Mouse (Mus musculus) left cerebral cortex, postnatal 36 days (tissue): ENCODE results near the gene Gpr135. TPM values are rescaled to one million over a fixed set of nuclear protein-coding genes. Genes with fewer than 3 reads are reported as not detected.

ENCODE experiments used
- DNase-seq, 2 experiments: peaks; one replicate each; pipeline ENCODE4 v3.0.0; 2021 to 2022; ENCODE audit warnings: low spot score in 2 of 2, mixed read lengths in 1 of 2
- intact Hi-C: fragments of 180-260 bp; cut with DNase I; formaldehyde crosslinking; loops from one replicate; pipeline ENCODE4 v1.15.1; 2025
- total RNA-seq, 2 experiments: library from RNA; stranded (reverse); gene quantifications; 2 replicates each; pipeline ENCODE4 v1.2.3; 2021

Gene Gpr135
- 10 to 100 TPM; 12.1 to 14.6 TPM for total RNA-seq

- DNase-seq = peak; percentile 90
- intact Hi-C loops = loop anchor here (2.0 kb wide), 1 partner anchor 14 kb away; the partner anchor contains the start of genes Jkamp and L3hypdh
These were observed at the start of gene Gpr135 for GRCm38 (mm10) chr12:72070327-72071269. Gene Gpr135, minus strand, starts transcription at chr12:72071125.

- DNase-seq = no peak
- intact Hi-C loops = no loop called here
These were observed 44.9 kb upstream of the Gpr135 start for GRCm38 (mm10) chr12:72115686-72116345.

GRCm38 (mm10) chr12:72115126-72115525 lies 44.2 kb upstream of the Gpr135 start:
- no peak for DNase-seq
- intact Hi-C loops = no loop called here

GRCm38 (mm10) chr12:72104525-72105281 lies 33.8 kb upstream of the Gpr135 start:
- peak; percentile 35 to 50 for DNase-seq
- intact Hi-C loops = loop anchor here (2.0 to 10.0 kb wide), 4 partner anchors 133 to 548 kb away; no protein-coding TSS in a partner anchor

GRCm38 (mm10) chr12:72104027-72104426 lies 33.1 kb upstream of the Gpr135 start:
- intact Hi-C loops = loop anchor here (2.0 to 10.0 kb wide), 4 partner anchors 133 to 548 kb away; no protein-coding TSS in a partner anchor
- DNase-seq = no peak

GRCm38 (mm10) chr12:72102776-72103175 lies 31.9 kb upstream of the Gpr135 start:
- intact Hi-C loops = loop anchor here (5.0 to 10.0 kb wide), 3 partner anchors 135 to 550 kb away; no protein-coding TSS in a partner anchor
- DNase-seq = no peak

GRCm38 (mm10) chr12:72096966-72097365 lies 26.0 kb upstream of the Gpr135 start:
- intact Hi-C loops = no loop called here
- DNase-seq = no peak

- intact Hi-C loops = loop anchor here (5.0 kb wide), 2 partner anchors 147 to 672 kb away; no protein-coding TSS in a partner anchor
- no peak for DNase-seq
These were observed 18.9 kb upstream of the Gpr135 start for GRCm38 (mm10) chr12:72089802-72090201.

- peak in 1 of 2 experiments; percentile 14 for DNase-seq
- intact Hi-C loops = loop anchor here (5.0 kb wide), 2 partner anchors 151 to 676 kb away; no protein-coding TSS in a partner anchor
These were observed 15.4 kb upstream of the Gpr135 start for GRCm38 (mm10) chr12:72086166-72086825.

- peak; percentile 97 for DNase-seq
- intact Hi-C loops = loop anchor here (2.0 to 5.0 kb wide), 3 partner anchors 15 to 677 kb away; partner anchors contain the start of gene Gpr135
These were observed 14.6 kb upstream of the Gpr135 start, which contains the start of the genes L3hypdh and Jkamp for GRCm38 (mm10) chr12:72085329-72086165. Gene L3hypdh, minus strand, starts transcription at chr12:72085439. Gene Jkamp, plus strand, starts transcription at chr12:72085589.

- no peak for DNase-seq
- intact Hi-C loops = loop anchor here (2.0 to 5.0 kb wide), 3 partner anchors 14 to 677 kb away; partner anchors contain the start of gene Gpr135
These were observed 14.1 kb upstream of the Gpr135 start for GRCm38 (mm10) chr12:72085024-72085328.

GRCm38 (mm10) chr12:72084261-72085023 lies 13.5 kb upstream of the Gpr135 start:
- intact Hi-C loops = loop anchor here (2.0 to 5.0 kb wide), 3 partner anchors 14 to 678 kb away; partner anchors contain the start of gene Gpr135

GRCm38 (mm10) chr12:72083265-72083664 lies 12.3 kb upstream of the Gpr135 start:
- intact Hi-C loops = no loop called here
- DNase-seq = no peak

More at GRCm38 (mm10) chr12:72084261-72085023, 13.5 kb upstream of the Gpr135 start:
- no peak for DNase-seq

- DNase-seq = no peak
- intact Hi-C loops = no loop called here
These were observed 11.4 kb upstream of the Gpr135 start for GRCm38 (mm10) chr12:72082370-72082769.

- DNase-seq = no peak
- intact Hi-C loops = no loop called here
These were observed 11.0 kb upstream of the Gpr135 start for GRCm38 (mm10) chr12:72081961-72082360.

- no peak for DNase-seq
- intact Hi-C loops = no loop called here
These were observed 7.3 kb upstream of the Gpr135 start for GRCm38 (mm10) chr12:72078248-72078647.
